Mouse (Mus musculus): ENCODE results near the gene Cers6.

Cers6 gene

DNA sequence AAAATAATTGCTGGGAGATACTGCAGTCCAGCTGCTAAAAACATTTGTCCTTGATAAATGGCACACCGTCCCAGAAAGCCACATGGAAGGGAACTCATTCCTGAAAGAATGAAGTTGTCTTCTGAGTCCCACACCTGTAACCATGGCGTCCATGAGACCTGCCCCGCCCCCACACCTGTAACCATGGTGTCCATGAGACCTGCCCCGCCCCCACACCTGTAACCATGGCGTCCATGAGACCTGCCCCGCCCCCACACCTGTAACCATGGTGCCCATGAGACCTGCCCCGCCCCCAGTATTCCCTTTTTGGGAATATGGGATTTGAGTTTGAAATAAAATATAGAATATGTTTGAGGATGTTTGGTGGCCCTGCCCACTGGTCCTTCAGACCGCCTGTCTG, 106.8 kb downstream of the Cers6 start:
- no peak for DNase-seq (ENCODE audit: low spot score)

DNA sequence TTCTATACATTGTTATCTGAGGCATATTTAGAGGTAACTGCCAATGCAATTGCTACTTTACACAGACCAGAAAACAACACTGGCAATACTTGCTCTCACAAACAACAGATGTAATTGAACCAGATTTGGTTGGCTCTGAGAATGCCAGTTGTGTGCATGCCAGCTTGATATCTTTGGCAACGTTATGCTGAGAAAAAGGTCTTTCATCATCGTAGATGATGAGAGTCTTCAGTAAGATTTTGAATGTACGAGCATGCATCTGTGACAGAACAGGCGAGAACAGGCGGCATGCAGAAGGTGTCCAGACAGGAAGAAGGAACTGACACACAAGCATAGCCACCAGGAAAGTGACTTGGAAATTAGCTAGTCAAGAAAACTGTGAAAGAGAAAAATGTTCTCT, 110.6 kb downstream of the Cers6 start:
- DNase-seq (ENCODE audit: low spot score), result no peak

DNA sequence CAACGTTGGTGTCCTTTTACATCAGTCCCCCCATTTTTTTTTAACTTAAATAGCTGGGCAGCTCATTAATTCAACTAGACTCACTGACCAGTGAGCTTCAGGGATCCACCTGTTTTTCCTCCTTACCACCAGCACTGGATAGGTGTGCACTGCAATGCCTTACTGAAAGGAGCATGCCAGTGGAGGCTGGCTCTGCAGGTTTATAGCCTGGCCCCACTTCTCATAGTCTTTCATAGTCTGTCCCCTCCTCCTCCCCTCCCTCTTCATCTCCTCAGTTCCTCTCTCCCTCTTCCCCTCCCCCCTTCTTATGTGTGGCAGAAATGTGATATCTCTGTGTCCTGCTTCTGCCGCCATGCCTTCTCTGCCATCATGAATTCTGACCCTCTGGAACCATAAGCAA, 112.5 kb downstream of the Cers6 start:
- DNase-seq (ENCODE audit: low spot score), result no peak

DNA sequence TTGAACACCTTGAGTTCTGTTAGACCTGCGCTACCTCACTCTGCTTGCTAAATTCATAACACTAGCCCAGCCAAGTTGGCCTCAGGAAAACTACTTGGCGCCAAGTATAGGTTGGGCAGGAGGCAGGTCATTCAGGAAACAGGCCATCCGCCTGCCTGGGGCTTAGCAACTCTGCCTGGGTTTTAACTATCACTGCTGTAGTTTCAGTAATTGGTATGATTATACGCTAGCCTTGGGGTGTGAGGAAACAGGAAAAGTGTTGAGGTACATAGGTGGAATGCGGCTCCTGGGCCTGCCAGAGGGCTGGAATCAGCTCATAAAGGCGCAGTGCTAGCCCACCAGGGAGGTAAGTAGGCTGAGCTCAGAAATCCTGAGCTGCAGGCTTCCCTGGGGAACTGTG, 114.0 kb downstream of the Cers6 start:
- DNase-seq (ENCODE audit: low spot score), result no peak

DNA sequence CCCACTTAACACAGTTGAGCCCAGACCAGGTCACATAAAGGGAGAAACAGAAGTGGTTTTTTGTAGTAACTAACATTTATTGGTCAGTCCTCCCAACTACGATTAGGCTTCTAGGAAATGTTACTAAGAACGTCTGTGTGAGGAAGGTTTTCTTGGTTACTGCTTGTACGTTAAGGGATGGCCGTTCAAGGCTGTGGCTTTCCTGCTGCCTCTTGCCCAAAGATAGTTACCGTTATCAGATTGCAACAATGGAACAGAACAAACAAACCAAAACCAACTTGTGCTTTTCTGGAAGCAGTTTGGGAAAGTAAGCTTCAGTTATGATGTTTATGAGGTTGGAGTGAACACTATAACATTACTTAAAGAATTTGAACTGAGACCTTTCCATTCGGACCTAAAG, 114.5 kb downstream of the Cers6 start:
- DNase-seq (ENCODE audit: low spot score), result no peak

DNA sequence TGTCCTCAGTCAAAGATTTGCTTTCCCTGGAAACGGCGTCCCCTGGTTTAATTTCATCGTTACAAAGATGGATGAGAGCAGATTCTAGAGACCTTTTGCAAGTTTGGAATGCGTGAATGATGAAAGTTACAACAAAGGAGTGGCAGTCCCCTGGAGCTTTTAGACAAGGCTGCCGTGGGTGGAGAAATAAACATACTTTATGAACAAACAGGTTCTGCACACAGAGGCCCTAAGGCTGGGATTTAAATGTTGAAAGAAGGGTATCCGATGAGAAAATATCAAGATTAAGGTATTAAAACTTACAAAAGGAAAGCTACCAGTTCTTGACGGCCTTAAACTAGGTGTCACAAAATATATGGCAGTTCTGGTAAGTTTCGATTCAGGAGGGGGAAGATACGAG, 117.0 kb downstream of the Cers6 start:
- DNase-seq (ENCODE audit: low spot score), result no peak

DNA sequence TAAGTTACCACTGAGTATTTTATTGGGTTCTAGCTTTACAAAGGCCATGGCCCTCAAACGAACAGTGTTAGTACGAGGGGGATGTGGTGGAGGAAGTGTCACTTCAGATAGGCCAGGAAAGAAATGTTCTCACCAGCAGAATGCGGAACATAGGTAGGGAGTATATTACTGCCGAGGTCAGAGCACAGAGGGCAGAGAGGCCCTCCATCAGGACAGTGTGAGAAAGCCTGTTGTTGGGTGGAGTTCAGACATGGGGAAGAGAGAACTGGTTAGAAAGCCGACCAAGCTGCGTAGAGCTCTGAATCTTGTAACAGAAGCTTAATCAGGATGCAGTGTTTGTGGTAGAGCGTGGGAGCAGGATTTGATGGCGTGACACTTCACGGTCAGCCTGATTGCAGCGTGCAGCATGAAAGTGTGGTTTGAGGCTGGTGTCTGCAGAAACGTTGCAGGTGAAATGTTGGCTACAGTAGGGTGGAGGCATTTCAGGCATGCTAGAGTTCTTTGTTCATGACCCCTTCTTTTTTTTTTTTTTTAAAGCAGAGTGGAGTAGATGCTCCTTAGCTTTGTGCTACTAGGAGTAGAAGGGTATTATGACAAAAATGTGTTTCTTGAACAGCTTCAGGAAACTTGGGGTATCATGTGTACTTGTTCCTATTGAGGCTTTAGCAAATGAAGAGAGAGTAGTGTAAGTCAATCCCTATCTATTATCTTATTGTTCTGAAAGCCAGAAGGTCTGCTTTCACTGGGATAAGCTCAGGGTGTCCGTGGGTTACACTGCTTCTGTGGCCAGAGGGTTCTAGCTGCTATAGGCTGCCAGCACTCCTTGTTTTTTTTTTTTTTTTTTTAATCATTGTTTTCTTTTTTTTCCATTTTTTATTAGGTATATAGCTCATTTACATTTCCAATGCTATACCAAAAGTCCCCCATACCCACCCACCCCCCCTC, 117.7 kb downstream of the Cers6 start:
- DNase-seq (ENCODE audit: low spot score), result no peak

DNA sequence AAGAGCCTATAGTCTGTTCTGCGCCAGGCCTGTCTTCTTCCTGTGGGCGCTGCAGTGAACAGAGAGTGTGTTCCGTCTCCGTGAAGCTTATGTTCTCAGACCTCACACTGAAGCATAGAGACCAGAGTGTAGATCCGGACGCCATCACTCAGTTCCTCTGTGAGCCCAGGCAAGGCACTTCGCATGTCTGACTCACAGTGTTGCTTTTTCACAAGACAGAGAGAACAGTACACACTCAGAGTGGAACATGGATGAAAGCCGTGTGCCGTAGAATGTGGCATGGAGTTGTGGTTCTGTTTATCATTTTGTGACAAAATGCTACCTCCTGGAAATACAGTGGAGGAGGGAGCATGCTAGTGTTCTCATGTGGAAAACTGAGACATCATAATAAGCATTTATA, 120.1 kb downstream of the Cers6 start:
- no peak for DNase-seq (ENCODE audit: low spot score)

DNA sequence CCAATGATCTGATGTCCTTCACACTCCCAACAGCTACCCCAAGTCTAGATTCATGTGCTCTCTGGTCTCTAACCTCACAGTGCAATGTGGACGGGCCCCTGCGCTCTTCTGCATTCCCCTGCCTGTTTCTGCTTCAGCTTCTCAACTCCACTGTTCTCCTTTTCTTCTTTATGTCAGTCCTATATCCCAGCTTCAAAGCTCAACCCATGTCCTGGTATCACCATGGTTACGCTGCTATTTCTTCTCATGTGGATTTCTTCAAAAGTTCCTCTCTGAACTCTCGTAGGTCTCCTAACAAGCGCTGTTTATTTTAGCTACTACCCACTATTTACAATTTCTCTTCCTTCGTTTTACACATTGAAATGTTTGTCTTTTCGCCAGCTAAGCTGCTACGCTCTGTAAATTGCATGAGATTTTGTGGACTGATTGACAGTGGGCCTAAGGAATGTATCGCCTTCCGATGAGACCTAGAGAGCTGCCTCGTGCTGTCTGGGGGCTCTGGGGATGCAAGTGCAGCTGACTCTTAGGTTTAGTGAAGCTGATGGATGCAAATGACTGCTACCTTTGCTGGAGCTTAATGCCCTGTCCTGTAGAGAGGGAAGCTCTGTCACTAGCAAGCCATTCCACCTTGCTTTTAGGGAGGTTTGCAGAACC, 120.6 kb downstream of the Cers6 start:
- no peak for DNase-seq (ENCODE audit: low spot score)

DNA sequence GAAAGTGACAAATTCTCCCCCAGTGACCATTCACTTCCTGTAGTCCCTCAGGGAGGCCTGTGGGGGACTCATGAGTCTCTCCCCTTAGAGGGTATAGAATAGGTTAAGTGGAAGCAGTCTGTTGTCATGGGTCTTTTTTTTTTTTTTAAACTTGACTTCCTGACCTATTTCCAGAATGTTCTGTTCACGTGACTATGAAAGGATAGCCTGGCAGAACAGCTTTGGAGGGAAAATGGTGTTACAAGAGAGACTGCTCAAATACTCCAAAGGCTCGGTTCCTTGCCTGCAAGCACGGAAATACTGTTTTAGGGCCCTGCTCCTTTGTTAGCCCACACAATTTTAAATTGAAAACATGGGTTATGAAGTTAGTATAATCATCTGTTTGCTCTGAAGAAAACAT, 121.7 kb downstream of the Cers6 start:
- DNase-seq (ENCODE audit: low spot score), result no peak

DNA sequence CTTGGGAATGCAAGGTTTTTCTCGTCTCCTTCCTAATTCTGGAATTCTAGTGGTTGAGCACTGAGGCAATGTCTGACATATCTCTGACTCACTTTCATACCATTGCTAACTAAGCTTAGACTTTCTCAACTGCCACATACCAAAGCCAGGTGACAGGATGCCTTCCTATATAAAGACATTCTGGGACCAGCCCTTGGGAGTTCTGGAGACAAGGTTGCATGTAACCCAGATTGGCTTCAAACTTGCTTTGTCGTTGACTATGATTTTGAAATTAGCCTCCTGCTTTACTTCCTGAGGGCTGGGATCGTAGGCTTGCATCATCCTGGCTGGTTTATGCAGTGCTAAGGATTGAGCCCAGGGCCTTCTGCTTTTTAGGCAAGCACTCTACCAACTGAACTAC, 122.2 kb downstream of the Cers6 start:
- DNase-seq (ENCODE audit: low spot score), result no peak

DNA sequence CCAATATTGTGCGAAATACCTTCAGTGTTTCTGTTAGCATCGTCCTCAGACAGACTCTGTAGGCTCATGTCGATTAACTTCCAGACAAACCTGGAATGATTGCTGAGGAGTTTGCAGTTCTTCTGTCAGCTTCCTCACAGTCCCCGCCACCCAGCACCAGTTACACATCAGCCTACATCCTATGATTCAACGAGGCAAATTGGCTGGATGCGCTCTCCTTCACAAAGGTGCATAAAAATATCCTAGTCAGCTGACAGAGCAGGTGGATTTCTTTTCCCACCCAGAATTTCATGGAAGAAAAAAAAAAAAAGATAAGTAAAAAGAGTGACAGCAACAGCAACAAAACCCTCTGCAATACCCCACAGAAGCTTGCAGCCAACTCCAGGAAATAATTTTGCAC, 127.9 kb downstream of the Cers6 start:
- no peak for DNase-seq (ENCODE audit: low spot score)

DNA sequence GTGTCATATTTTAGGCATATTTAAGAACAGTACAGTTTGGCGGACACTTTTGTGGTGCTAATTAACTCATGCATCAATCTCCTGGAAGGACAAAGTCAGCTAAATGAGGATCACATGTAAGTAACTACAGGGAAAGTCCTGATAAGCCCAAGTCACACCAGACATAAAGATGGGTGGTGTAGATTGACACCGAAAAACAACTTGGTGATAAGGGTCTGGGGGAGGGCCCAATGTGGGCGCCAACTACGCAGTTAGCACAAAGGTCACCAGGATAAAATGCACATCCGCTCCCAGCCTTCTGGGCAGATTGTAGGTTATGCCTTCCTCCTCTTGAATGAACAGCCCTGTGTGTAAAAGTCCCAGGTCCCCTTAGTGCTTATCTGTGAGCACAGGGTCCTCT, 131.4 kb downstream of the Cers6 start:
- DNase-seq (ENCODE audit: low spot score), result no peak

DNA sequence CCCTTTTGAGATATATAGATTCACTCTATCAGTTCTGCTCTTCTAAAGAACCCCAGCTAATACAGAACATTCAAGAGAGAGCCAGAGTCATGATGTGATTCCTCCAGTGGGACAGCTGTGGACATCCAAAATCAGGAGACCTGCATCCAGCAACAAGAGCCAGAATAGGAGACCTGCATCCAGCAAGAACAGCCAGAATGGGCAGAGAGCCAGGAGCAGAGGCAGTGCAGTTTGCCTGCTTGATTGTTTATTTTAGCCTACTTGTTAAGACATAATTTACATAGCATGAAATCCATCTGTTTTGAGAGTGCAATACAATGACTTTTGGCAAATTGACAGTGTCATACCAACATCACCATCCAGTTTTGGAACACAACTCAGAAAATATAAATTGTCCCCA, 133.2 kb downstream of the Cers6 start:
- DNase-seq (ENCODE audit: low spot score), result no peak

DNA sequence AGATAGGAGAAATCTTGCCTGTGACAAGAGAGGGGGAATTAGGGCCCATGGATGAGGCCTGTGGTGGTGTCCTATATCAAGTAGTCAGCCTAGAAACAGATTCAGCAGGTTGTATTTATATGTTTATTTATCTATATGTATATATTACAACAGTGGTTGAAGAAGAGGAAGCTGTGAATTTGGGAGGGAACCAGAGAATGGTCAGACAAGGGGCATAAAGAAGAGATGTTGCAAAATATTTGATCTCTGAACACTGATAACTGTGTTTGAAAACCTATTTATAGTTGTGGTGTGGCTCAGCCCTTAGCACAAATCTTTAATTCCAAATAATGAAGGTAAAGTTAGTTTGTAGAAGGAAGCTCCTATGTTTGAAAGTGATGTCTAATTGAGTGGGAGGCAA, 134.5 kb downstream of the Cers6 start:
- DNase-seq (ENCODE audit: low spot score), result no peak

DNA sequence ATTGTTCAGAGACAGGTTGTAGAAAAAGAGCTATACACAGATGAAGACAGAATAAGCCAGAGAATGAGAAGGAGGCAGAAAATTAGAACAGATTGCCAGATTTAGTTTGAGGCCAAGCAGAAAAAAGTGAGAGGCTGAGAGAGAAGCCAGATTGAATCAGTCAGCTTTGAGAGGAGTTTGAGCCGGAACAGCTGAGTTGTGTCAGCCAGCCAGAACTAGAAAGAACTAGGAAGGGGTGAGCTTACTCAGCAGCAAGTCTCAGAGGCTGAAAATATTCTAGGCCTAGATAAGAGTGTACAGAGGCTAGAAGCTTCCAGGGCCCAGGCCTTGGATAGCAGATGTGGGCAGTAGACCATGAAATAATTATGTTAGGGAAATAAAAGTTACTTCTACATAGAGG, 135.0 kb downstream of the Cers6 start:
- no peak for DNase-seq (ENCODE audit: low spot score)

DNA sequence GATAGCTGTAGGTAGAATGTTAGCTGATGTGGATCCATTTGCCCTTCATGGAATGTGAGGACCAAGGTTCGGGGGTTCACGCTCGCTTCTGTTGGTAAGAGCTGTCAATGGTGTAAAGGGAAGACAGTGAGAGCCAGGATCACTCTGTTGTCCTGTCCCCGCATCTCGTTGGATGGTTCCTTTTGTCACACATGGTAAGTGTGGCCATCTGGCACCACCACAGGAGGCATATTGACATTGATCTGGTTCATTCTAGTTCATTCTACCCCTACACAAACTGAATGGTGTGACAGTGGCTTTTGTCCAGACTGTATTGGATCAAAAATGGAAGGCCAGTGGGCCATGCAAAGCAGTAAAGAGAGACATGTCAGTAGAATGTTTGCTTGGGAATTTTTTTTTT, 142.8 kb downstream of the Cers6 start:
- no peak for DNase-seq (ENCODE audit: low spot score)

DNA sequence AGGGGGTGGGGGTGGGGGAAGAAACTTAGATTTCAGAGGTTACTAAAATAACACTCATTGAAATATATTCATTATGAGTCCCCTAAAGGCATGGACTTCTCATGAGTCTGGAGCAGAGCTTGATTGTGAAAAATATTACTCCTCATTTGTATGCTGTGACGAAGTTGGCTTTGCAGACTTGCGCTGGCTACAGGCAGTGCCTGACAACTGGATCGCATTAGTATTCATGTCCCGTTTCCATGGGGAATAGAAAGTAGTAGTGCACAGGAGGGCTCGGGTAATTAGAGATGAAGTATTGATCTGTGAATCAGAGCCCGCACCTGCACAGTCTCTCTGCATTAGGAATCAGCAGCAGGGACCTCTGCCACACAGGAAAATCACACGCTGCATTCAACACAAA, 150.2 kb downstream of the Cers6 start:
- no peak for DNase-seq (ENCODE audit: low spot score)

DNA sequence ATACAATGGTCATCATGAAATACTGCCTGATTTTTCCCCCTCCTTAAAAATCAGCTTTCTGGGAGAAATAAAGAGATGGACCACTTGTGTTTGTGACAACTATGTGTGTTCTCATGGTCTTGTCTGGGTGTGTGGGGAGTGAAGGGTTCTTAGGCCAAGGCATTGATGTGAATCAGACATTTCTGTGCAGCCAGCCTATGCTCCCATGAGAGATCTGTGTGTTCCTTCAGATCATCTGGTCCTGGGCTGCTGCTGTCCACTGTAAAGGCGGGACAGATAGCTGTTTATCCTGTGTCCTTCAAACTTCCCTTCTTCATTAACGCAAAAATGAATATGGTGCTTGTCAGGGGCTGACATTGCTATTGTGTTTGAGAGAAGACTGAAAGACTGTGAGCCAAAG, 150.6 kb downstream of the Cers6 start:
- DNase-seq (ENCODE audit: low spot score), result no peak

DNA sequence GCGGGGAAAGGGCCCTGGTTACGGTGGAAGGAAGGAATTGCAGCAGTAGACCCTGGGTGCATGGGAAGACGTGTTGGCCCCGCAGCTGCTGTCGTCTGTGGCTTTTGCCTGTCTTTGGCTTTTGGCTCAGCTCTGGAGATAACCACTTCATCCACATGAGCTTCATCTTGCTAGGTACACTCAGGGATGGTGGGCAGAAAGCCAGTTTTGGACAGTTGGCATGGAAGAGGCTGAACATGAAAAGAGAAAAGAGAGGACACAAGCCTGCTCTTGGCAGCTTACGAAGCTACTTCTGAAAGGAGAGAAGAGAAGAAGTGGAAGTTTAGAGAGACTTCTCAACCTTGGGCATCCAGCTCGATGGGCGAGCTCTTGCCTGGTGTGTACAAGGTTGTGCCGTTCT, 153.0 kb downstream of the Cers6 start:
- DNase-seq (ENCODE audit: low spot score), result no peak

DNA sequence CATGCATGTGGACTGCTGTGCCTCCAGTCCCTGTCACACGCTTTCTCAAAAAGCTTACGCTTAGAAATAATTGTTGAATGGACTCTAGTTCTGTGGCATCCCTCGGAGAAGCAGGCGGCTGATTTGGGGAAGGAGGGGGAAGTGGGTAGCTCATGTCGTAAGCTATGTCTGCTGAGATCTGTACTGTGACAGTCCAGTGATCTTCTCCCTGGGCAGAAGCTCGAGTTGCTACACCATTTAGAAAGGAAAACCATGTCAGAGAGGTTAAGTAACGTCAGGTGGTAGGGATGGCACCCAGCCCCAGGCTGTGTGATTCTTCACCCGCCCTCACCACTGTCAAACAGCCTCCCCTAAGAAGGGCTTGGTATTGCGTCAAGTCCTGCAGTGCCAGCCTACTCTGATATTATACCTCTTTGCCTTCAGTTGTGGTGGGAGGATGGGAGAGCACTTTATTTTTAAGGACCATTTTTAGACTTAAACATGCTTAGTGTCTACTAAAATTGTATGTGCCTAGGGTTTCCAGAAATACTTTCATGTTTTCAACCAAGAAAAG, 154.0 kb downstream of the Cers6 start:
- DNase-seq (ENCODE audit: low spot score), result no peak

DNA sequence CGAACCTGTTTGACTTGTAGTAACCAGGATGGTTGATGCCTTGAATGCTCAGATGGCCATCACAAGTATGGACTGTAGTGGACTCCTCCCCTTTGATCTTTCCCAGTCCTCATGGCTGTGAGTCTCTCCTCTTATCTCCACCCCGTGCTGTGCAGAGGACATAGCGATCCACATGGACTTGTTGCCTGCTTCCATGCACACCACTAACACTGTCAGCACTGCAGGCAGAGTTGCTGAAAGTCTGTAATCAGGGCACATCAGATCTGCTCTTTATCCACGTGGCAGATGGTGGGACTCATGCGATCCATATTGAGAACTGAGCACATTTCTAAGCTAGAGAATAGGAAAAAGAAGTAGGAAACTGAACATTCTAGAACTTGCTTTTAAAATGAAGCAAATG, 154.6 kb downstream of the Cers6 start:
- no peak for DNase-seq (ENCODE audit: low spot score)

DNA sequence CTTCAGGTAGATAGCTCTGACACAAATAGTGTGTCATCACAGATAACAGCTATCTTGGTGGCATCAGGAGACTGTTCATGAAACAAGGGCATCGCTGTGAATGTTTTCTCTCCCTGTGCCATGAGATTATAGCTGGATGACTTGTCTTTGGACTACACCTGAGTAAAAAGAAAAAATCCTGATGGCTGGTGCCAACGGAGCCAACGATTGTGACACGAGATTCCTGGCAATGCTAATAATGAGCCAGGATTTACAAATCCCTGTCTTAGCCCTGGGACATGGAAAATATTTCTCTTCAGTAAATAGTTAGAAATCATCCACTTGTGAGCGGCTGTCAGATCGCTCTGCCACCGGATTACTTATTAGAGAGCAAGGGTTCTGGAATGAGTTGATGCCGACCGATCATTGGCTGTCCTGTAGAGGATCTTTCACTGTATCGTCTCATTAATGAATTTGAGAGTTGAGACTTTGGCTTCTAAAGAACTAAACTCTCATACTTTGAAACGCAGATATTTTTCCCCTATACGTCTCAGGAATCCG, 157.9 kb downstream of the Cers6 start:
- DNase-seq (ENCODE audit: low spot score), result no peak

Measured in ovary, adult 18-20 months (tissue).